In genomic region chr15:10485484-10486364, GRCm38 (mm10) we compare ENCODE assay signal across 7 mouse cellular contexts. TPM values are rescaled to one million over a fixed set of nuclear protein-coding genes. Genes with fewer than 3 reads are reported as not detected.
DNase-seq lines count a peak whose midpoint lies in the region; ATAC-seq lines count a peak whose summit lies in the region.

Gene Brix1 (minus strand): TSS chr15:10485947.
Gene Rad1 (plus strand): TSS chr15:10486018.

- H3K27me3 ChIP-seq in embryonic facial prominence, embryonic 11.5 days (ENCODE audit: control insufficient read depth, insufficient read depth, low read length) = no peaks in the 10 kb centered on the region
- no peaks in the 10 kb centered on the region for H3K27me3 ChIP-seq in limb, embryonic 10.5 days (ENCODE audit: low read depth, poor library complexity, severe bottlenecking)
- no peaks in the 10 kb centered on the region for H3K27me3 ChIP-seq in midbrain, embryonic 13.5 days

- peak; percentile 99 for ATAC-seq in embryonic facial prominence, embryonic 11.5 days (replicated peaks; ENCODE audit: insufficient number of reproducible peaks, low FRiP score, low TSS enrichment, low read depth)
- peak; percentile 98 for ATAC-seq in granulocyte monocyte progenitor cell, adult 5-6 weeks (replicated peaks; ENCODE audit: poor library complexity, severe bottlenecking)
- peak; percentile 100 for ATAC-seq in midbrain, embryonic 13.5 days

- H3K4me1 ChIP-seq in embryonic facial prominence, embryonic 11.5 days (ENCODE audit: control insufficient read depth, insufficient read depth, low read length) = peaks cover 2% of the 10 kb centered on the region; the same call in 1 of the 2 replicates
- H3K4me1 ChIP-seq in limb, embryonic 10.5 days = peaks cover 17% of the 10 kb centered on the region
- H3K4me1 ChIP-seq in midbrain, embryonic 13.5 days (replicated peaks) = peaks cover 24% of the 10 kb centered on the region

- peak within 1 kb of the TSS; percentile 90 for H3K4me3 ChIP-seq in embryonic facial prominence, embryonic 11.5 days (ENCODE audit: low read depth, low read length)
- H3K4me3 ChIP-seq in limb, embryonic 10.5 days = peak within 1 kb of the TSS; percentile 85
- H3K4me3 ChIP-seq in midbrain, embryonic 13.5 days (replicated peaks) = peak within 1 kb of the TSS; percentile 83

- no peak within 1 kb of the TSS; the same call in 1 of the 2 replicates for H3K27ac ChIP-seq in embryonic facial prominence, embryonic 11.5 days (replicated peaks; ENCODE audit: low read depth, low read length)
- peak within 1 kb of the TSS; percentile 95 for H3K27ac ChIP-seq in limb, embryonic 10.5 days
- peak within 1 kb of the TSS; percentile 80 for H3K27ac ChIP-seq in midbrain, embryonic 13.5 days

- H3K9me3 ChIP-seq in embryonic facial prominence, embryonic 11.5 days (replicated peaks; ENCODE audit: control insufficient read depth, low read length) = no peaks in the 10 kb centered on the region
- no peaks in the 10 kb centered on the region for H3K9me3 ChIP-seq in limb, embryonic 10.5 days (replicated peaks)
- no peaks in the 10 kb centered on the region for H3K9me3 ChIP-seq in midbrain, embryonic 13.5 days

- H3K9ac ChIP-seq in embryonic facial prominence, embryonic 11.5 days (replicated peaks; ENCODE audit: low read length) = peak within 1 kb of the TSS; percentile 86
- H3K9ac ChIP-seq in midbrain, embryonic 13.5 days (replicated peaks) = peak within 1 kb of the TSS; percentile 82

- DNase-seq in adrenal gland, postnatal 14 days = peak; percentile 95
- DNase-seq in embryonic facial prominence, embryonic 11.5 days (ENCODE audit: low spot score) = peak; percentile 97
- DNase-seq in kidney, adult 11 months = peak; percentile 95
- peak; percentile 96 for DNase-seq in limb, embryonic 10.5 days (ENCODE audit: low spot score)
- DNase-seq in spleen, adult 12 weeks (ENCODE audit: low spot score) = peak; percentile 91

- no peaks in the 10 kb centered on the region; the same call in 1 of the 2 replicates for H3K36me3 ChIP-seq in embryonic facial prominence, embryonic 11.5 days (replicated peaks; ENCODE audit: control insufficient read depth, insufficient read depth, low read depth, low read length)
- peaks cover 54% of the 10 kb centered on the region for H3K36me3 ChIP-seq in limb, embryonic 10.5 days
- H3K36me3 ChIP-seq in midbrain, embryonic 13.5 days = peaks cover 34% of the 10 kb centered on the region

- under 1% methylated on average over 58 of the region's 58 CpGs for WGBS in embryonic facial prominence, embryonic 11.5 days
- under 1% methylated on average over 58 of the region's 58 CpGs for WGBS in limb, embryonic 10.5 days
- WGBS in midbrain, embryonic 13.5 days = under 1% methylated on average over 58 of the region's 58 CpGs

- peak within 1 kb of the TSS; percentile 71 for H3K4me2 ChIP-seq in embryonic facial prominence, embryonic 11.5 days (ENCODE audit: low read depth, low read length)
- H3K4me2 ChIP-seq in midbrain, embryonic 13.5 days (replicated peaks) = peak within 1 kb of the TSS; percentile 72

RNA-seq across cellular contexts. Expression of gene Brix1, which starts in this region (rescaled TPM):
- 49.0 and 54.0 TPM in 2 replicates for total RNA-seq in adrenal gland, postnatal 14 days (2021)
- 157 and 185 TPM in 2 replicates for polyA plus RNA-seq in embryonic facial prominence, embryonic 11.5 days (2014; fragmentation: Nextera tagmentation; extraction: Ambion mirVana)
- 48.3 and 51.3 TPM in 2 replicates for total RNA-seq in granulocyte monocyte progenitor cell, adult 5-6 weeks (2014; fragmentation: Nextera tagmentation)
- total RNA-seq in granulocyte monocyte progenitor cell, adult 5-6 weeks (2017) = 39.3 and 41.8 TPM in 2 replicates
- 144 and 151 TPM in 2 replicates for polyA plus RNA-seq in limb, embryonic 10.5 days (2016; fragmentation: Nextera tagmentation; extraction: Ambion mirVana)
- 70.1 and 93.9 TPM in 2 replicates for polyA plus RNA-seq in midbrain, embryonic 13.5 days (2015; fragmentation: Nextera tagmentation; extraction: Ambion mirVana)

RNA-seq across cellular contexts. Expression of gene Rad1, which starts in this region (rescaled TPM):
- total RNA-seq in adrenal gland, postnatal 14 days (2021) = 14.3 and 14.5 TPM in 2 replicates
- polyA plus RNA-seq in embryonic facial prominence, embryonic 11.5 days (2014; fragmentation: Nextera tagmentation; extraction: Ambion mirVana) = 31.2 and 34.1 TPM in 2 replicates
- 23.2 and 43.9 TPM in 2 replicates for total RNA-seq in granulocyte monocyte progenitor cell, adult 5-6 weeks (2014; fragmentation: Nextera tagmentation)
- total RNA-seq in granulocyte monocyte progenitor cell, adult 5-6 weeks (2017) = 22.8 and 33.6 TPM in 2 replicates
- polyA plus RNA-seq in limb, embryonic 10.5 days (2016; fragmentation: Nextera tagmentation; extraction: Ambion mirVana) = 53.5 and 53.8 TPM in 2 replicates
- 31.9 and 33.9 TPM in 2 replicates for polyA plus RNA-seq in midbrain, embryonic 13.5 days (2015; fragmentation: Nextera tagmentation; extraction: Ambion mirVana)
